Mouse (Mus musculus) megakaryocyte, embryonic 14.5 days (primary cell): Measurements from ENCODE around the gene Papolg.

Experiments used
- FLI1 ChIP-seq: IDR thresholded peaks from 2 replicates; pipeline ENCODE4 v1.6.1; 2012; ENCODE audit warnings: low read length, inconsistent platforms, mixed read lengths
- GATA1 ChIP-seq: IDR thresholded peaks from 3 replicates; pipeline ENCODE4 v1.6.1; 2012; ENCODE audit warnings: mixed read lengths, low read length, inconsistent platforms, borderline replicate concordance

- TF ChIP-seq FLI1 (no peak), GATA1 (no peak)
Observed at GRCm38 (mm10) chr11:23855182-23855802, 39.8 kb downstream of the Papolg start.
